Comparison of ENCODE assay signal across 9 mouse cellular contexts in the genomic region with DNA sequence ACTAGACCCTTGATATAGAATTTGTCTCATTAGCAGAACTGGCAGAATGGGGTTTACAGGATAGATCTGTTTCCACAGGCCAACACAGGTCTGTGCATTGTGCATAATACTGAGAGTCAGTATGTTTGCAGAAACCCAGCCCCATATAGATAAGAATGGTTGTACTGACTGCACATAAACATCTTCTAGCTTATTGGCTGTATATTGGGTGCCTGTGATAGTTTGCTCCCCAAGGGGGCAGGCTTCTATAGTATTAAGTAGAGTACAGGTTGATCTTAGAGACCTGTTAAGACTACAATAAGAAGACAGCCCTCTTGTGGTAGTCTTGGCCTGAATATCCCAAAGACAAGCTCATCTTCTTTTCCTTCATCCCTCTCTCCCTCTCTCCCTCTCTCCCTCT.
DNase-seq lines count a peak whose midpoint lies in the region; ATAC-seq lines count a peak whose summit lies in the region.
"Had no signal": no experiment of that assay in that cellular context is flagged by ENCODE, and none has a peak within 500 bp of the region (broad histone marks: within the 10 kb centered on the region; RNA-seq: fewer than 3 reads in every experiment).

No protein-coding gene starts in this region.

- no peak overlapping the region for H3K9ac ChIP-seq in kidney, embryonic 14.5 days (ENCODE audit: low read depth, low read length)
- no peak overlapping the region for H3K9ac ChIP-seq in hindbrain, embryonic 13.5 days
- H3K9ac ChIP-seq: embryonic facial prominence, embryonic 13.5 days had no signal

- no peaks in the 10 kb centered on the region for H3K9me3 ChIP-seq in kidney, embryonic 14.5 days (ENCODE audit: control insufficient read depth, low read length)
- H3K9me3 ChIP-seq in hindbrain, embryonic 13.5 days = no peaks in the 10 kb centered on the region
- H3K9me3 ChIP-seq: embryonic facial prominence, embryonic 13.5 days had no signal

- H3K36me3 ChIP-seq in kidney, embryonic 14.5 days (ENCODE audit: control insufficient read depth, insufficient read depth, low read length) = no peaks in the 10 kb centered on the region
- H3K36me3 ChIP-seq in hindbrain, embryonic 13.5 days = no peaks in the 10 kb centered on the region
- H3K36me3 ChIP-seq: embryonic facial prominence, embryonic 13.5 days had no signal

- no peak overlapping the region for H3K27ac ChIP-seq in kidney, embryonic 14.5 days (ENCODE audit: low read depth, low read length)
- no peak overlapping the region for H3K27ac ChIP-seq in hindbrain, embryonic 13.5 days
- H3K27ac ChIP-seq: embryonic facial prominence, embryonic 13.5 days had no signal

- no peak overlapping the region for H3K4me3 ChIP-seq in kidney, embryonic 14.5 days (ENCODE audit: low read length)
- no peak overlapping the region for H3K4me3 ChIP-seq in hindbrain, embryonic 13.5 days
- H3K4me3 ChIP-seq: embryonic facial prominence, embryonic 13.5 days had no signal

- H3K4me2 ChIP-seq in kidney, embryonic 14.5 days (replicated peaks; ENCODE audit: low read depth, low read length) = no peak overlapping the region
- H3K4me2 ChIP-seq in hindbrain, embryonic 13.5 days = no peak overlapping the region
- H3K4me2 ChIP-seq: embryonic facial prominence, embryonic 13.5 days had no signal

- DNase-seq in kidney, adult 9 months = peak; percentile 3
- peak; percentile 57 for DNase-seq in 416B (ENCODE audit: low read depth)
- peak; percentile 59 for DNase-seq in R1 (ENCODE audit: low read depth, low spot score)
- peak; percentile 70 for DNase-seq in naive thymus-derived CD4-positive, alpha-beta T cell, adult 2 months (ENCODE audit: low read depth)
- no peak for DNase-seq in adrenal gland, adult 2 months
- no peak for DNase-seq in cerebellum, adult 11-12 months

- no peaks in the 10 kb centered on the region for H3K27me3 ChIP-seq in kidney, embryonic 14.5 days (ENCODE audit: control insufficient read depth, insufficient read depth, low read length)
- no peaks in the 10 kb centered on the region for H3K27me3 ChIP-seq in hindbrain, embryonic 13.5 days
- H3K27me3 ChIP-seq: embryonic facial prominence, embryonic 13.5 days had no signal

- H3K4me1 ChIP-seq in kidney, embryonic 14.5 days (ENCODE audit: control insufficient read depth, insufficient read depth, low read length) = no peaks in the 10 kb centered on the region
- no peaks in the 10 kb centered on the region for H3K4me1 ChIP-seq in hindbrain, embryonic 13.5 days (replicated peaks)
- H3K4me1 ChIP-seq: embryonic facial prominence, embryonic 13.5 days had no signal

- no peak for ATAC-seq in kidney, embryonic 14.5 days (ENCODE audit: low FRiP score, low TSS enrichment)
- no peak for ATAC-seq in hindbrain, embryonic 13.5 days (ENCODE audit: low FRiP score)

Comparison
In these comparisons a context has a peak if more than half of its experiments do, and no peak if none do; other contexts are left out.
1. DNase-seq: peak in kidney, adult 9 months (single experiment), 416B (single experiment), R1 (single experiment) and naive thymus-derived CD4-positive, alpha-beta T cell, adult 2 months (single experiment); none in adrenal gland, adult 2 months (single experiment) and cerebellum, adult 11-12 months (single experiment).